Mouse (Mus musculus): Measurements from ENCODE around the gene Cmss1. TPM values are rescaled to one million over a fixed set of nuclear protein-coding genes. Genes with fewer than 3 reads are reported as not detected.
A peak's percentile ranks its signal among the peaks of the same experiment; 100 is the strongest.

The Cmss1 gene
- polyA plus RNA-seq, 1 experiment from 2014 or later, result 33.9 TPM

- Histone ChIP-seq H3K9ac (no peak overlapping the region), H3K36me3 (no peaks in the 10 kb centered on the region), H3K27ac (replicated peaks) (no peak overlapping the region), H3K4me3 (no peak overlapping the region), H3K9me3 (no peaks in the 10 kb centered on the region), H3K27me3 (no peaks in the 10 kb centered on the region), H3K4me2 (no peak overlapping the region), H3K4me1 (replicated peaks) (no peaks in the 10 kb centered on the region)
- WGBS, result 91% methylated on average over 6 of the region's 6 CpGs
- ATAC-seq (ENCODE audit: low FRiP score, low read depth), result no peak
Measured at GRCm38 (mm10) chr16:57506133-57506532, 100.5 kb downstream of the Cmss1 start.

- no peak overlapping the region for H3K27ac ChIP-seq (replicated peaks)
- H3K4me2 ChIP-seq, result no peak overlapping the region
- no peaks in the 10 kb centered on the region for H3K4me1 ChIP-seq (replicated peaks)
- H3K27me3 ChIP-seq, result no peaks in the 10 kb centered on the region
- H3K9ac ChIP-seq, result no peak overlapping the region
- no peaks in the 10 kb centered on the region for H3K36me3 ChIP-seq
- no peak overlapping the region for H3K4me3 ChIP-seq
- no peaks in the 10 kb centered on the region for H3K9me3 ChIP-seq
- 91% methylated on average over 4 of the region's 4 CpGs for WGBS
- no peak for ATAC-seq (ENCODE audit: low FRiP score, low read depth)
Measured at GRCm38 (mm10) chr16:57504728-57505127, 101.9 kb downstream of the Cmss1 start.

- Histone ChIP-seq H3K9ac (no peak overlapping the region), H3K4me2 (no peak overlapping the region), H3K9me3 (no peaks in the 10 kb centered on the region), H3K27me3 (no peaks in the 10 kb centered on the region), H3K36me3 (no peaks in the 10 kb centered on the region), H3K4me3 (no peak overlapping the region), H3K27ac (replicated peaks) (no peak overlapping the region), H3K4me1 (replicated peaks) (no peaks in the 10 kb centered on the region)
- WGBS, result 78% methylated on average over 5 of the region's 5 CpGs
- no peak for ATAC-seq (ENCODE audit: low FRiP score, low read depth)
Measured at GRCm38 (mm10) chr16:57502761-57503160, 103.9 kb downstream of the Cmss1 start.

- no peak overlapping the region for H3K27ac ChIP-seq (replicated peaks)
- WGBS, result 24% methylated on average over 2 of the region's 2 CpGs
- H3K9ac ChIP-seq, result no peak overlapping the region
- H3K36me3 ChIP-seq, result no peaks in the 10 kb centered on the region
- H3K9me3 ChIP-seq, result no peaks in the 10 kb centered on the region
- H3K4me3 ChIP-seq, result no peak overlapping the region
- no peak overlapping the region for H3K4me2 ChIP-seq
- H3K4me1 ChIP-seq (replicated peaks), result no peaks in the 10 kb centered on the region
- ATAC-seq (ENCODE audit: low FRiP score, low read depth), result no peak
- no peaks in the 10 kb centered on the region for H3K27me3 ChIP-seq
Measured at GRCm38 (mm10) chr16:57502230-57502629, 104.4 kb downstream of the Cmss1 start.

- Histone ChIP-seq H3K4me1 (replicated peaks) (peaks cover 6% of the 10 kb centered on the region; the same call in 1 of the 2 replicates), H3K4me3 (no peak overlapping the region), H3K27ac (replicated peaks) (no peak overlapping the region), H3K9ac (no peak overlapping the region), H3K36me3 (no peaks in the 10 kb centered on the region), H3K9me3 (no peaks in the 10 kb centered on the region), H3K27me3 (no peaks in the 10 kb centered on the region), H3K4me2 (no peak overlapping the region)
- no peak for ATAC-seq (ENCODE audit: low FRiP score, low read depth)
- 58% methylated on average over 3 of the region's 3 CpGs for WGBS
Measured at GRCm38 (mm10) chr16:57500851-57501250, 105.8 kb downstream of the Cmss1 start.

GRCm38 (mm10) chr16:57496437-57497173 is 110.1 kb downstream of the Cmss1 start:
- WGBS, result 32% methylated on average over 10 of the region's 10 CpGs

GRCm38 (mm10) chr16:57495476-57496203 is 111.0 kb downstream of the Cmss1 start:
- WGBS, result 89% methylated on average over 10 of the region's 10 CpGs
- no peak overlapping the region for H3K9ac ChIP-seq
- H3K36me3 ChIP-seq, result no peaks in the 10 kb centered on the region
- H3K9me3 ChIP-seq, result no peaks in the 10 kb centered on the region
- H3K27ac ChIP-seq (replicated peaks), result no peak overlapping the region
- no peaks in the 10 kb centered on the region for H3K27me3 ChIP-seq
- H3K4me3 ChIP-seq, result no peak overlapping the region
- no peak for ATAC-seq (ENCODE audit: low FRiP score, low read depth)
- H3K4me1 ChIP-seq (replicated peaks), result peaks cover 6% of the 10 kb centered on the region; the same call in 1 of the 2 replicates
- no peak overlapping the region for H3K4me2 ChIP-seq

More at GRCm38 (mm10) chr16:57496437-57497173, 110.1 kb downstream of the Cmss1 start:
- Histone ChIP-seq H3K27ac (replicated peaks) (no peak overlapping the region), H3K27me3 (no peaks in the 10 kb centered on the region), H3K9me3 (no peaks in the 10 kb centered on the region), H3K4me1 (replicated peaks) (peaks cover 6% of the 10 kb centered on the region; the same call in 1 of the 2 replicates), H3K4me2 (no peak overlapping the region), H3K9ac (no peak overlapping the region), H3K36me3 (no peaks in the 10 kb centered on the region), H3K4me3 (no peak overlapping the region)
- ATAC-seq (ENCODE audit: low FRiP score, low read depth), result peak; percentile 84

- no peak overlapping the region for H3K9ac ChIP-seq
- no peaks in the 10 kb centered on the region for H3K36me3 ChIP-seq
- H3K4me2 ChIP-seq, result no peak overlapping the region
- no peak for ATAC-seq (ENCODE audit: low FRiP score, low read depth)
- WGBS, result 96% methylated on average over 4 of the region's 4 CpGs
- peaks cover 6% of the 10 kb centered on the region; the same call in 1 of the 2 replicates for H3K4me1 ChIP-seq (replicated peaks)
- no peaks in the 10 kb centered on the region for H3K27me3 ChIP-seq
- no peak overlapping the region for H3K4me3 ChIP-seq
- H3K27ac ChIP-seq (replicated peaks), result no peak overlapping the region
- no peaks in the 10 kb centered on the region for H3K9me3 ChIP-seq
Measured at GRCm38 (mm10) chr16:57491853-57492252, 114.8 kb downstream of the Cmss1 start.

- Histone ChIP-seq H3K27ac (replicated peaks) (no peak overlapping the region), H3K9me3 (no peaks in the 10 kb centered on the region), H3K27me3 (no peaks in the 10 kb centered on the region), H3K9ac (no peak overlapping the region), H3K4me1 (replicated peaks) (no peaks in the 10 kb centered on the region), H3K4me2 (no peak overlapping the region), H3K4me3 (no peak overlapping the region), H3K36me3 (no peaks in the 10 kb centered on the region)
- WGBS, result 88% methylated on average over 8 of the region's 8 CpGs
- ATAC-seq (ENCODE audit: low FRiP score, low read depth), result no peak
Measured at GRCm38 (mm10) chr16:57490691-57491090, 116.0 kb downstream of the Cmss1 start.

GRCm38 (mm10) chr16:57488661-57489060 is 118.0 kb downstream of the Cmss1 start:
- no peak for ATAC-seq (ENCODE audit: low FRiP score, low read depth)
- H3K4me1 ChIP-seq (replicated peaks), result no peaks in the 10 kb centered on the region
- no peaks in the 10 kb centered on the region for H3K27me3 ChIP-seq
- H3K27ac ChIP-seq (replicated peaks), result no peak overlapping the region
- no peaks in the 10 kb centered on the region for H3K9me3 ChIP-seq
- H3K4me2 ChIP-seq, result no peak overlapping the region
- no peak overlapping the region for H3K9ac ChIP-seq
- no peak overlapping the region for H3K4me3 ChIP-seq
- no peaks in the 10 kb centered on the region for H3K36me3 ChIP-seq

- no peaks in the 10 kb centered on the region for H3K4me1 ChIP-seq (replicated peaks)
- WGBS, result 88% methylated on average over 5 of the region's 5 CpGs
- no peak overlapping the region for H3K4me3 ChIP-seq
- H3K36me3 ChIP-seq, result no peaks in the 10 kb centered on the region
- no peaks in the 10 kb centered on the region for H3K27me3 ChIP-seq
- no peak overlapping the region for H3K4me2 ChIP-seq
- no peak overlapping the region for H3K9ac ChIP-seq
- no peak for ATAC-seq (ENCODE audit: low FRiP score, low read depth)
- no peaks in the 10 kb centered on the region for H3K9me3 ChIP-seq
- no peak overlapping the region for H3K27ac ChIP-seq (replicated peaks)
Measured at GRCm38 (mm10) chr16:57486266-57486665, 120.4 kb downstream of the Cmss1 start.

GRCm38 (mm10) chr16:57485265-57485664 is 121.4 kb downstream of the Cmss1 start:
- WGBS, result 62% methylated on average over 9 of the region's 9 CpGs

More at GRCm38 (mm10) chr16:57485265-57485664, 121.4 kb downstream of the Cmss1 start:
- no peaks in the 10 kb centered on the region for H3K36me3 ChIP-seq
- H3K4me1 ChIP-seq (replicated peaks), result no peaks in the 10 kb centered on the region
- no peak overlapping the region for H3K4me2 ChIP-seq
- no peak overlapping the region for H3K9ac ChIP-seq
- ATAC-seq (ENCODE audit: low FRiP score, low read depth), result no peak
- H3K27ac ChIP-seq (replicated peaks), result no peak overlapping the region
- H3K4me3 ChIP-seq, result no peak overlapping the region
- no peaks in the 10 kb centered on the region for H3K27me3 ChIP-seq
- H3K9me3 ChIP-seq, result no peaks in the 10 kb centered on the region
